ENCODE assay signal across 8 mouse cellular contexts in the genomic region with DNA sequence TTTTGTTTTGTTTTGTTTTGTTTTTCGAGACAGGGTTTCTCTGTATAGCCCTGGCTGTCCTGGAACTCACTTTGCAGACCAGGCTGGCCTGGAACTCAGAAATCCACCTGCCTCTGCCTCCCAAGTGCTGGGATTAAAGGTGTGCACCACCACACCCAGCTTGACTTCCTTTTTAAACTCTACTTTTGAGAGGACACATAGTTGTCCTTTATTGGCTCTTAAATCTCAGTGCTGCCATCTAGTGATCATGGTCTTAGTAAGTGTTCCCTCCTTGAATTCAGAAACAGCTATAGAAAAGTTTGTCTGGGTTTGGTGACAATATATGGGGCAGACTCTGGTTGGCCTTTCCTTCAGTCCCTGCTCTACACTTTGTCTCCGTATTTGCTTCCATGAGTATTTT.
DNase-seq lines count a peak whose midpoint lies in the region; ATAC-seq and TF ChIP-seq lines count a peak whose summit lies in the region.
"Not testable (repeated sequence)": the region's sequence is repeated elsewhere in the genome, so short reads cannot be mapped to it uniquely, and the experiment has no call there.

No protein-coding gene starts in this region.

- peak; percentile 43 to 86; a peak in 3 of 4 replicates for TF ChIP-seq CTCF in CH12.LX (conservative IDR thresholded peaks at IDR 0.05 in 1 of 2, IDR thresholded peaks at IDR 0.05 in 1 of 2; ENCODE audit: low read depth in 2 of 2, low read length in 2 of 2)
- 0 out of 2 replicates have a peak, but pooled peaks have one; percentile 6 for TF ChIP-seq CTCF in cortical plate, adult 2 months (IDR thresholded peaks at IDR 0.05; ENCODE audit: extremely low read depth, insufficient read depth, low read length)

- H3K79me2 ChIP-seq in CH12.LX (replicated peaks; ENCODE audit: control insufficient read depth, extremely low read depth, insufficient read depth, poor library complexity, severe bottlenecking), result not testable (repeated sequence)

- dilution Hi-C loops in CH12.LX (cut with MboI; ENCODE audit: extremely low pct_ligation_motif_present, extremely low pct_unique_long_range_greater_than_20kb, low sequenced_read_pairs), result not testable (repeated sequence)

- intact Hi-C loops in left cerebral cortex, postnatal 14 days (cut with DNase I), result loop anchor here (2.0 to 5.0 kb wide), 2 partner anchors 40 to 118 kb away; a partner anchor contains a TSS

- not testable (repeated sequence) for TF ChIP-seq EP300 in CH12.LX (IDR thresholded peaks at IDR 0.05; ENCODE audit: low read length)

- peak; percentile 88 for DNase-seq in CH12.LX (ENCODE audit: extremely low read depth)
- peak; percentile 12 for DNase-seq in adrenal gland, adult 2 months
- DNase-seq in gonadal fat pad, adult 2 months (ENCODE audit: low read depth), result peak; percentile 20
- peak; percentile 52 to 79 for DNase-seq in left cerebral cortex, postnatal 14 days (ENCODE audit: low spot score in 2 of 2)
- peak; percentile 77 for DNase-seq in mesoderm, embryonic 11.5 days (ENCODE audit: low read depth, low spot score)
- DNase-seq in telencephalon, adult 2 months (ENCODE audit: low read depth, low spot score), result peak; percentile 70

- not testable (repeated sequence) for H3K4me1 ChIP-seq in CH12.LX (ENCODE audit: control insufficient read depth in 1 of 2, insufficient read depth in 2 of 2); cortical plate, adult 2 months (ENCODE audit: control insufficient read depth, insufficient read depth, low read length)

- H3K9me3 ChIP-seq in CH12.LX (replicated peaks; ENCODE audit: low read length), result not testable (repeated sequence)

- peaks cover 41 to 70% of the 10 kb centered on the region in 2 experiments for H3K36me3 ChIP-seq in CH12.LX (replicated peaks in 1 of 2; ENCODE audit: control insufficient read depth in 1 of 2, insufficient read depth in 1 of 2, low read length in 1 of 2)

- H3K9ac ChIP-seq in CH12.LX (ENCODE audit: insufficient read depth, low read depth), result not testable (repeated sequence)

- not testable (repeated sequence) for H3K4me2 ChIP-seq in CH12.LX (ENCODE audit: insufficient read depth, low read depth, poor library complexity, severe bottlenecking)

- H3K27ac ChIP-seq in CH12.LX (ENCODE audit: insufficient read depth, low read depth); cortical plate, adult 2 months (ENCODE audit: insufficient read depth, low read length): not testable (repeated sequence)

- H3K4me3 ChIP-seq in CH12.LX (replicated peaks in 1 of 3; ENCODE audit: low read depth in 2 of 3, low read length in 2 of 3, poor library complexity in 1 of 3); cortical plate, adult 2 months (ENCODE audit: insufficient read depth, low read length): not testable (repeated sequence)

- ATAC-seq in inflammation-experienced regulatory T-cells, adult 6 months, result peak; percentile 73

- peak; percentile 66 for TF ChIP-seq RAD21 in CH12.LX (IDR thresholded peaks at IDR 0.05; ENCODE audit: low read depth, low read length)

- H3K27me3 ChIP-seq in CH12.LX (replicated peaks), result not testable (repeated sequence)

- in situ Hi-C loops in CH12.LX (cut with MboI; ENCODE audit: low pct_ligation_motif_present, low pct_unique_long_range_greater_than_20kb, low sequenced_read_pairs), result not testable (repeated sequence)

- TF ChIP-seq POLR2A in CH12.LX (IDR thresholded peaks at IDR 0.05; ENCODE audit: low read depth, low read length); cortical plate, adult 2 months (IDR thresholded peaks at IDR 0.05; ENCODE audit: extremely low read depth, insufficient read depth, low read length): not testable (repeated sequence)

TF ChIP-seq in CH12.LX, 34 proteins besides CTCF, POLR2A, EP300 and RAD21:
- peak; percentile 52; the same call in 1 of the 2 replicates for TF ChIP-seq JUND (conservative IDR thresholded peaks at IDR 0.05; ENCODE audit: low read depth, low read length)
- TF ChIP-seq MYC (IDR thresholded peaks at IDR 0.05; ENCODE audit: low read depth, low read length), result peak; percentile 25; the same call in 1 of the 2 replicates
- TF ChIP-seq SMC3 (IDR thresholded peaks at IDR 0.05; ENCODE audit: low read depth, low read length), result peak; percentile 84

Comparison
In these comparisons a context has a peak if more than half of its experiments do, and no peak if none do; other contexts are left out.
1. DNase-seq: peak in every context shown above with its lines; median percentile 88 in CH12.LX; 77 in mesoderm, embryonic 11.5 days; 70 in telencephalon, adult 2 months; 66 in left cerebral cortex, postnatal 14 days; 20 in gonadal fat pad, adult 2 months; 12 in adrenal gland, adult 2 months.